Mouse (Mus musculus) brown adipose tissue, adult 24 weeks (tissue): ENCODE data around the gene Hoxa11. TPM values are rescaled to one million over a fixed set of nuclear protein-coding genes. Genes with fewer than 3 reads are reported as not detected.

Experiments used
- H3K27ac ChIP-seq: fragments of 200-500 bp; replicated peaks from 2 replicates; pipeline ENCODE4 v1.5.1; 2012; ENCODE audit warnings: low read depth, mild to moderate bottlenecking, low read length
- H3K4me1 ChIP-seq: fragments of 200-500 bp; 2 replicates; pipeline ENCODE4 v1.6.1; 2012; ENCODE audit warnings: low read length, mixed read lengths; ENCODE audit not compliant: control insufficient read depth, insufficient read depth, insufficient read length
- H3K4me3 ChIP-seq: fragments of 200-500 bp; 2 replicates; pipeline ENCODE4 v1.5.1; 2012; ENCODE audit warnings: low read depth, mild to moderate bottlenecking, low read length, moderate library complexity; ENCODE audit not compliant: insufficient read depth
- polyA plus RNA-seq: library from polyadenylated mRNA; stranded (reverse); fragments of >200 nt; gene quantifications from 2 replicates; pipeline ENCODE4 v1.2.4, GENCODE M21; 2012; ENCODE audit not compliant: missing spikeins, insufficient read depth, insufficient read length

Gene Hoxa11
- polyA plus RNA-seq, 1 experiment, result not detected

DNA sequence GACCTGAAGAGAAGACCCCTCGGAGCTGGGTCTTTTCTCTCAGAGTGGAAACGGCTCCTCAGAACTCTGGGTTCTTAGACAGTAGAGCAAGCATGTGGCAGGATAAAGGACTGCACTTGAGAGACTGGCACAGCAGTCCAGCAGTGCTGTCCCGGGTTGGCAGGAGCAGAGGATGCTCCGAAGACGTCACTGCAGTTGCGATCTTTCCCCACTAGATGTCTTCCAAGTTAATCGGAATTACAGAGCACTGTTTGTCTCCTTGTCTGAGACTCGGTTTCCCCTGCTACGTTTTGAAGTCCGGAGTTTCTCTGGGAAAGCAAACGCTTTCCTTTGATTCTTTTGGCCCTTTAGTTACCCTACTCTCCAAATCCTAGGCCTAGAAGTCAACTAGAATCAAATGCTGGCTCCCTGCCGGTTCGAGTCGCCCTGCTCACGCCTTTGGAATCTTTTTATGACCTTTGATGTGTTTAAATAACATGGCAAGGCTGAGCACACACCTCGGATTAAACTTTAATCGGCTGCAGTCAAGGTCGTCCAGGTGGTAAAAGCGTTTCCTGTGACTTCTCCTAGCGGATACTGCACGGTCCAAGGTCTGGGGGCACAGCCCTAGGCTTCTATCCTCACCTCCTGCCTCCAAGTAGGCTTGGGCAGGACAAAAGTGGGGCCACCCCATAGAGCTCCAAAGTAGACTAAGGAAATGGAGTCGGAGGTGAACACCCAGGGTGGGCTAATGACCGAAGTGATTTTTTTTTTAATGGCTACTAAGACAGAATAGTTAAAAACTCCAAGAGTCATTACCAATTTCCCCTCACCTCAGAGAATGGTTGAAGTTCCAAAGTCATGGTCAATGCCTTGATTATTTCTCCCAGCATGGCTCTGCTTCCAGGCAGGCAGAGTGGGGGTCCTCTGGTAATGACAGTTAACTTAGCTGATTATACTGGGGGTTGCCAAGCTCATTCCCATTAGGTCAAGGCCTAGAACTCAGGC lies 25.2 kb upstream of the Hoxa11 start:
- Histone ChIP-seq H3K4me3 (no peak overlapping the region), H3K4me1 (no peaks in the 10 kb centered on the region), H3K27ac (no peak overlapping the region)

GRCm38 (mm10) chr6:52268756-52269155 lies 23.1 kb upstream of the Hoxa11 start:
- Histone ChIP-seq H3K27ac (no peak overlapping the region), H3K4me1 (no peaks in the 10 kb centered on the region), H3K4me3 (no peak overlapping the region)

GRCm38 (mm10) chr6:52268341-52268740 lies 22.7 kb upstream of the Hoxa11 start:
- H3K27ac ChIP-seq, result no peak overlapping the region
- no peak overlapping the region for H3K4me3 ChIP-seq
- no peaks in the 10 kb centered on the region for H3K4me1 ChIP-seq

- Histone ChIP-seq H3K4me3 (no peak overlapping the region), H3K4me1 (no peaks in the 10 kb centered on the region), H3K27ac (no peak overlapping the region)
Measured at GRCm38 (mm10) chr6:52267691-52268090, 22.1 kb upstream of the Hoxa11 start.

- H3K4me3 ChIP-seq, result no peak overlapping the region
- H3K27ac ChIP-seq, result no peak overlapping the region
- no peaks in the 10 kb centered on the region for H3K4me1 ChIP-seq
Measured at GRCm38 (mm10) chr6:52267221-52267620, 21.6 kb upstream of the Hoxa11 start.

- Histone ChIP-seq H3K4me1 (no peaks in the 10 kb centered on the region), H3K4me3 (no peak overlapping the region), H3K27ac (no peak overlapping the region)
Measured at GRCm38 (mm10) chr6:52266666-52266985, 21.0 kb upstream of the Hoxa11 start.

DNA sequence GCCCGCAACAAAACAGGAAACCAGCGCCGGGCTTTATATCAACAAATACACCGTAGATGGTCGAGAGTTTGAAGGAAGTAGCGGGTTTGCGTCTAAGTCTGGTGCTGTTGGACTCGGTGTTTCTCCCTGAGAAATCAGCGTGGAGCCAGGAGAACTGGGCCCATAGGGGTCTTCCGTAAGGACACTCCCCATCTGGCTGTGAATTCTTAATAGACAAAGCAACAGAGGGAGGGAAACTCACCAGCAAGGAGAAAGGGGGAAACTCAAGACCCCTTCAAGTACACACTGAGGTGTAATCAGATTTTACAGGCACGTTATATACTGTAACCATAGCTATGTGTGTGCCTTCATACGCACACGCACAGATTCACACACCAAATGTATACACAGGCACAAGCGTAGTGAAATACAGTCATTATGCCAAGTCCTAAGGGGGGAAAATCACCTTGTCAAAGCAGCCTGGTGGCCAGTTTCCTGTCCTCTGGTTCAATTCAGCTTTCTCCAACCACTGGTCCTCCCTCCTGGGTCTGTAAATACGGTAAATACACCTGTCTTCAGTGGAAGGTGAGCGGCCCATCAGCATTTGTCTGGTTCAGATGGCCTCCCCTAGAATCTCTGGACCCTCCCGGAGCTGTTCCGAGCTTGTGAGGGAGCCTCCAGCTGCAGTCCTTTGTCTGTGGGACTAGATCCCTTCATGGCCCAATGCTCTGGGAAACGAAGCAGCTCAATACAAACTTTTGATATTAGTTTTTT lies 20.5 kb upstream of the Hoxa11 start:
- Histone ChIP-seq H3K4me3 (no peak overlapping the region), H3K27ac (no peak overlapping the region), H3K4me1 (no peaks in the 10 kb centered on the region)

- Histone ChIP-seq H3K4me1 (no peaks in the 10 kb centered on the region), H3K27ac (no peak overlapping the region), H3K4me3 (no peak overlapping the region)
Measured at GRCm38 (mm10) chr6:52265306-52265912, 19.8 kb upstream of the Hoxa11 start.

DNA sequence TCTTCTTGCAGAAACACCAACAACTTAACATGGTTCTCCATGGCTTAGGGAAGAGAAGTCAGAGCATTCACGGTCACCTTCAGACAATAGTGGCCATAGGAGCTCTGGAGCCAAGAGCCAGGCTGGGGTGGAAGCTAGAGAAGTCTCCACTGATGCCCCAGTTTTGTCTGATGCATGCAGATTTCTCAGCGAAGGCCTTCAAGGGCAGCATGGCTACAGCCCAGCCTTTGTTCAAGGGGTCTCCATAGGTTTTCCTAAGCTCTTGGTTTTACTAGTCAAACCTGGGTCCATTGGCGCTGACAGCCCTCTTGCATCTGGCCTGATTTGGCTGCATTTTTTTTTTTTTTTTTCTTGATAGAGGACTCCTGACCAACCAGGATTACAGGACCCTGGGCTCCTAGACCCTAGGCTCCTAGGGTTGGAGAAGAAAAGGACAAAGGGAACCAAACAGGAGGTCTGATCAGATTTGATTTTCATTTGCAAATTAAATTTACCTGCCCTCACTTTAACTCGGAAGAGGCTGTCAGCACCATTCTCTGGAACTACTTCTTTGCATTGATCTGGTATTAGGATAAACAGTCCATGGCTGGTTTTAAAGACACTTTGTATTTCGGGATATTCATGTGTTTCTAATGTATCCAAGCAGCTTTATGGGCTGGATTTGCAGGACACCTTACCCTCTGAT lies 18.6 kb upstream of the Hoxa11 start:
- no peak overlapping the region for H3K27ac ChIP-seq
- H3K4me3 ChIP-seq, result no peak overlapping the region
- H3K4me1 ChIP-seq, result no peaks in the 10 kb centered on the region

DNA sequence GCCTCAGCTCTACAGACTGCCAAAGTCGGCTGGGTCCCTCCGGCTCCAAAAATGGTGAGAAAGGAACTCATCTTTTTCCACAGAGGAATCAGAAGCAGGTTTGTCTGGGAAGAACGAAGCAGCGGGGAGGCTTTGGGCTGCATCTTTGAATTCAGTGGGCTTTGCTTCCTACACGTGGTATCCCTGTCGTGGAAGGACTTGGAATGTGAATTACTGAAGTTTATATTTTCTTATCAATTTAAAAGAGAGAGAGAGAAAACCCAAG lies 17.6 kb upstream of the Hoxa11 start:
- H3K27ac ChIP-seq, result no peak overlapping the region

GRCm38 (mm10) chr6:52262463-52263320 lies 17.1 kb upstream of the Hoxa11 start:
- H3K4me3 ChIP-seq, result no peak overlapping the region
- no peak overlapping the region for H3K27ac ChIP-seq
- no peaks in the 10 kb centered on the region for H3K4me1 ChIP-seq

More for the DNA sequence above, 17.6 kb upstream of the Hoxa11 start:
- H3K4me1 ChIP-seq, result no peaks in the 10 kb centered on the region
- no peak overlapping the region for H3K4me3 ChIP-seq

DNA sequence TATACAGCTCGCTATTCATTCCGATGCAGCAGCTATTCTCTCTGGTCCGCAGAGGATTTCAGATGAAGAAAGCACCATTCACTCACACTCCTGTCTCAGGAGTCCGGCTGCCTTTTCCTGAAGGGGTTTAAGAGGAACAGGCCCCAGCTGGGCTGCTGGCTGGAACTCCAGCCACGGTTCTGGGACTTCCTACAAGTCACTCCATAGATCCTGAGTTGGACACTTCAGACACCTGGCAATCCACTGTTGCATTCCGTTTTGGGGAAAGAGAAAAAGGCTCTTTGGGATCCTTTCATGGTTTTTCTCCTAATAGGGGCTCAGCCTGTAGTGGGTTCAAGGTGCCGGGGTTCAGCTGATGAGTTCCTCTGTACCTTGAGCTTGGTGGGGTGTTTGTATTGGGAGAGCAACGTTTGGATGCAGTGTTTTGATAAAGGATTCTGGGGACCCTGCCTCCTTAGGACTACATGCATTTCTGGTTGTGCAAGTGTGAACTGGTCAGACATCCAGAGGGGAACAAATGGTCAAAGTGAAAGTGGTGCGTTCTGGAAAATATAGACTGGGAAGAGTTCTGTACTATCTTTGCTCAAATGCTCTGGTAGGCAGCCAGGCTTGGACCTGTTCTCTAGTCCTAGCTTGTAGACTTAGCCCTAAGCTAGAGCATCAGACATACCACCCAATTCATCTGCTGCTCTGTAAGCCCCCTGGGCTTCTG lies 16.3 kb upstream of the Hoxa11 start:
- H3K4me3 ChIP-seq, result no peak overlapping the region

DNA sequence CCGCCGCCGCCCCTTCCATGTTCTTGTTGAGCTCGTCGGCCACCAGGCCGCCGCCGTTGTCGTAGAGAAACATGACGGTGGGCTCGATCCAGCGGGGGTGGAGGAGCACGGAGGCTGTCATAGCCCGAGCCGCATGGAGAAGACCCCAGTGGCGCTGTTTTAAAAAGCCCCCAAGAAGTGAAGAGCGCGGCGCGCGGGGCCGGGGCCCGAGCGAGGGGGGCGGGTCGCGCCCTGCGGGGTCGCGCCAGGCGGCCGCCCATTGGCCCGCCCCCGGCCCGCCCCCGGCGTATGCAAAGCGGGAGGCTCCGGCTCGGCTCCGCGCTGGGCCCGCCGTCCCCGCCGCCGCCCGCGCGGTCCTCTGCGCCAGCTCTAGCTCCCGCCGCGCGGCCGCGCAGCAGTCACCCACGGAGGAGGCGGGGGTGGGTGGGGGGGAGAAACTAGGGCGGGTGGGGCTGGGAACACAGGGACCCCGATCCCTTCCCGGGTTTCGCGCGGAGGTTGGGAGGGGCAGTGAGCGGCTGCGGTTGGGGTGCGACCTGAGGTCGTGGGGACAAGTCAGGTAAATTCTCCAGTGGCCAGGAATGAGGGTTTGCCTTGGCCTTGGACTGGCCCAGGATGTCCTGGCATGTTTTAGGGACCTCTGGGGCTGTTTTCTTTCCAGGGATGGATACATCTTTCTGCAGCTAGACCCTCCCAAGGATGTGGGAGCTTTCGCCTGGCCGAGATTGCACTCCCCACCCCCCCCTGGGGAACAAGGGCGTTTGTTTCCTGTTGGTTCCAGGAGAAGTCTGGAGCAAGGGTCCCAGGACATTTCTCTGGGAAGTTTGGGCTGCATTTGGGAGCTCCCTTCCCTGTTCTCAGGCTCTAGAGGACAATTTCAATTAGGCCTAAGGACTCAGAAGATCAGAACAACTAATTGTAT lies 15.3 kb upstream of the Hoxa11 start, which contains the start of gene Hoxa13:
Gene Hoxa13, minus strand, starts transcription at position 227 of the 922 bp plus-strand sequence.
- peak within 1 kb of the TSS; percentile 38 for H3K4me3 ChIP-seq
- H3K27ac ChIP-seq, result no peak within 1 kb of the TSS
- no peaks in the 10 kb centered on the region for H3K4me1 ChIP-seq

More for the DNA sequence above, 16.3 kb upstream of the Hoxa11 start:
- Histone ChIP-seq H3K27ac (no peak overlapping the region), H3K4me1 (no peaks in the 10 kb centered on the region)
